29 mouse cellular contexts compared by ENCODE assay signal in genomic region chr1:181313046-181313415, GRCm38 (mm10). TPM values are rescaled to one million over a fixed set of nuclear protein-coding genes. Genes with fewer than 3 reads are reported as not detected.
DNase-seq lines count a peak whose midpoint lies in the region; ATAC-seq and TF ChIP-seq lines count a peak whose summit lies in the region.
"Had no signal": no experiment of that assay in that cellular context is flagged by ENCODE, and none has a peak within 500 bp of the region (broad histone marks: within the 10 kb centered on the region; RNA-seq: fewer than 3 reads in every experiment).

No protein-coding gene starts in this region.

- DNase-seq in heart, adult 11 months: peak; percentile 71
- no peak for DNase-seq in heart, postnatal 25 days (ENCODE audit: low spot score)
- peak; percentile 47 for DNase-seq in retina, postnatal 1 day
- DNase-seq in layer of hippocampus, adult 9-11 months: no peak
- DNase-seq: adrenal gland, postnatal 10 days; adrenal gland, postnatal 36 days; cerebellum, adult 18-20 months; cerebellum, adult 9-10 months; cerebellum, postnatal 14 days; gastrocnemius, postnatal 10 days; gastrocnemius, postnatal 36 days; heart, adult 18-20 months; heart, postnatal 10 days; heart, postnatal 4 days had no signal

- H3K79me3 ChIP-seq in C2C12 (ENCODE audit: low read depth): no peaks in the 10 kb centered on the region

- H3K36me3 ChIP-seq in C2C12 (ENCODE audit: control insufficient read depth, insufficient read depth): no peaks in the 10 kb centered on the region
- H3K36me3 ChIP-seq: embryonic facial prominence, embryonic 12.5 days; embryonic facial prominence, embryonic 15.5 days; G1E; heart, embryonic 12.5 days; heart, embryonic 15.5 days had no signal

- H3K79me2 ChIP-seq in C2C12 (ENCODE audit: control insufficient read depth, insufficient read depth): no peaks in the 10 kb centered on the region

- H3K4me3 ChIP-seq in C2C12 (ENCODE audit: insufficient read depth, poor library complexity, severe bottlenecking): no peak overlapping the region
- H3K4me3 ChIP-seq: embryonic facial prominence, embryonic 12.5 days; embryonic facial prominence, embryonic 15.5 days; forebrain, embryonic 13.5 days; heart, embryonic 12.5 days; heart, embryonic 15.5 days had no signal

- no peak overlapping the region for H3ac ChIP-seq in C2C12 (ENCODE audit: control insufficient read depth, insufficient read length, low read depth)

- intact Hi-C loops in heart, postnatal 25 days (cut with DNase I): no loop called here

- H3K27me3 ChIP-seq in C2C12 (ENCODE audit: control insufficient read depth, insufficient read depth, insufficient read length): no peaks in the 10 kb centered on the region
- H3K27me3 ChIP-seq: embryonic facial prominence, embryonic 12.5 days; embryonic facial prominence, embryonic 15.5 days; forebrain, embryonic 13.5 days; heart, embryonic 12.5 days; heart, embryonic 15.5 days had no signal

- TF ChIP-seq CTCF in C2C12 (IDR thresholded peaks at IDR 0.05; ENCODE audit: control insufficient read depth, insufficient read depth, insufficient read length): no peak

- ATAC-seq in megakaryocyte, adult 5-6 weeks (ENCODE audit: poor library complexity, severe bottlenecking): no peak
- ATAC-seq: forebrain, embryonic 13.5 days; forebrain, embryonic 16.5 days; hindbrain, postnatal 0 days; inflammation-experienced regulatory T-cells, adult 6 months; intestine, embryonic 16.5 days; Patski had no signal

TF ChIP-seq in C2C12, 6 proteins besides CTCF, POLR2A, EP300 and RAD21:
- TF ChIP-seq CEBPB (IDR thresholded peaks at IDR 0.05; ENCODE audit: low read depth) (no peak), USF1 (IDR thresholded peaks at IDR 0.05; ENCODE audit: low read depth) (peak; percentile 32), MAX (IDR thresholded peaks at IDR 0.05) (no peak)
TF ChIP-seq in C2C12: peak in this region for 1.

RNA-seq across cellular contexts. Expression of gene Cnih3, which starts 39.4 kb away (rescaled TPM):
- not detected for total RNA-seq in heart, postnatal 25 days (2021)
- 0.07 TPM for polyA plus RNA-seq in C2C12 (2012; fragmentation: generic; extraction: Trizol)
- total RNA-seq in megakaryocyte, adult 5-6 weeks (2015): not detected in 2 replicates
- total RNA-seq in megakaryocyte, adult 5-6 weeks (2017): not detected in 2 replicates
- total RNA-seq: adrenal gland, adult 18-20 months; adrenal gland, postnatal 10 days; adrenal gland, postnatal 36 days; gastrocnemius, adult 18-20 months; gastrocnemius, postnatal 36 days; heart, adult 18-20 months; heart, postnatal 10 days; heart, postnatal 4 days had no signal
- polyA plus RNA-seq: G1E; inflammation-experienced regulatory T-cells, adult 6 months had no signal

Comparison
In these comparisons a context has a peak if more than half of its experiments do, and no peak if none do; other contexts are left out.
1. DNase-seq: peak in heart, adult 11 months (single experiment) and retina, postnatal 1 day (single experiment); none in heart, postnatal 25 days (single experiment) and layer of hippocampus, adult 9-11 months (single experiment).